Mouse (Mus musculus) naive thymus-derived CD4-positive, alpha-beta T cell, adult 2 months (primary cell): ENCODE data around the gene Tm4sf20.

Experiments
- DNase-seq: peaks from one replicate; pipeline ENCODE4 v3.0.0-alpha.2; 2011; ENCODE audit warnings: low read depth

Tm4sf20 gene

DNA sequence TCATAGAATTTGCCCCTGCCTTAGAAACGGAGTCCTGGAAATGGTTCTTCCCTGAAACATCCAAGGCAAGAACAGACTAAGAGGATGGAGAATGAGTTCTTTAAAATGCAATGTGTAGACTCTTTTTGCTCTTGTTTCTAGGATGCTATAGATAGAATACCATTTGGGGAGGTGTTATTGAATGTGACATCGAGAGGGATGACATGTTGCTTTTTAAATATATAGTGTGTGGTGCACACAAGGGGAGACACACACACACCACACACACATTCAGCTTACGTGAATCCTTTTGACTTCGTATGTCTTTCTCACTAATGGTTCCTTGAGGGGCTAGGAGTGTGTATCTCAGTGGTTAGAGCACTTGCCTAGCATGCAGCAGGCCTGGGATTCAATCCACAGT lies 7.0 kb upstream of the Tm4sf20 start:
- no peak for DNase-seq

DNA sequence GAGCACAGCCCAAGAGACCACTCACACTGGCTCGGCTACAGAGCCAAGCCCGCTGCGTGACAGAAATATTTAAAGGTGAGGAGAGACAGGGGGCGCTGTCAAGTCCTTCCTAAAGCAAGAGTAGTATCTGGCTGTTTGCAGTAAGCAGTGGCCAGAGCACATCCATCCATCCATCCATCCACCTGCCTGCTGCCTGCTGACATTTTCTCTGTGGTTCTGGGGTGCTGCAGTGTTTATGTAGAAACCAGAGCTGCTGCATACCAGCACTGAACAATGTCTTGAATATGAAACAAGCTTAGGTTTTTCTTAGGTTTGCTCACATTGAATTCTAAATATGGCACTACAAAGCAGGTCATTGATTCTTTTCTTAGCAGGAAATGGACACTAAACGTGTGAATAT lies 4.9 kb upstream of the Tm4sf20 start:
- DNase-seq, result no peak

- no peak for DNase-seq
Observed at GRCm38 (mm10) chr1:82772428-82772827, 4.2 kb upstream of the Tm4sf20 start.

DNA sequence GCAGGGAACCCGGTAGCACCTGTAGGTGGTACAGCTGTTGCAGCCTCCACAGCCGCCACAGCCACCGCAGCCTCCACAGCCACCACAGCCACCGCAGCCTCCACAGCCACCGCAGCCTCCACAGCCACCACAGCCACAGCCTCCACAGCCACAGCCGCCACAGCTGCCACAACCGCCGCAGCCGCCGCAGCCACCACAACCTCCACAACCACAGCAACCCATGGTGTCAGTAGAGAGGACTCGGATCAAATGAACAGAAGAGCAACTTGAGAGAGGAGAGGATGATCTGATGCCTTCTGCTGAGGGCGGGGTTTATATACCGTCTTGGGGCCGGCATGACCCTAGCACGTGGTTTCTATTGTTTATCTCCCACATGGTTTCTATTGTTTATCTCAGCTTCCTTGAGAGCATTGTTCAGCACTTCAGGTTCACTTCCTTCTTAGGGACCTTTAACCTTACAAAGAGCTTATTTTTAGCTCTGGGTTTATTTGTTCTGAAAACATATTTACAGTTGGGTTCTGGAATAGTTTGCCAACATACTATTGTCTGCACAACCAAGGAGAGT lies 2.8 kb upstream of the Tm4sf20 start, which contains the start of gene Gm47791:
Gm47791 (minus strand) TSS at position 222 of the 565 bp plus-strand sequence.
- DNase-seq, result no peak

DNA sequence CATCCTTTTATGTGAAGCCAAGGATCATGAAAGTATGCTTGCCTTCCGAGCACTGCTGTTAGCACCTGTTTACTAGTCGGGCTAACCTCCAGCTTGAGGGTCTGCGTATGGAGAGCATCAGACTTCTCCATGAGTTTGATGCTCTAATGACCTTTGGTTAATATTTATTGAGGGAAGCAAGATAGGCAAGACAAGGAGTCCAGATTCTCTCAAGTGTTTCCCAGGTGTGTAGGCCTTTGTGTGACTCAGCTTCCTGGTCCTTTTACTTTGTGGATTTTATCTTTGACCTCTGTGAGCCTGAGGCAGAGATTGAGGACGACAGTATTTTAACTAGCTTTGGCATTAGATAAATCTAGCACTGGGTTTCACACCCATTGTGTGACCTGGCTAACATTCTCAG lies 1.6 kb downstream of the Tm4sf20 start:
- no peak for DNase-seq

GRCm38 (mm10) chr1:82766227-82766626 lies 2.0 kb downstream of the Tm4sf20 start:
- DNase-seq, result no peak

DNA sequence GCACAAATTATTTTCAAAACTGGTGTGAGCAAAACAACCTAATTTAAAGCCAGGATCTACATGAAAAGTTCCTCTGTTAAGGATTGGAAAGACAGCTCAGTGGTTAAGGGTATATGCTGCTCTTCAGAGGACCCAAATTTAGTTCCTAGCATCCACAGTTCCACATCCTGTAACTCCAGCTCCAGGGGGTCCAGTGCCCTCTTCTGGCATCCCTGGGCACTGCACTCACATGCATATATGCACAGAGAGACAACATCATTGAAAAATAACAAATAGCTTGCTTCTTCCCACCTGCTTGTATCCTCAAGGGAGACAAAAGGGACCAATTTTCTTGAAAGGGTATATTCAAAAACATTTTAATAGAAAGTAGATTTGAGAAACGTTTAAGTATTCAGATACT lies 6.0 kb downstream of the Tm4sf20 start:
- no peak for DNase-seq

DNA sequence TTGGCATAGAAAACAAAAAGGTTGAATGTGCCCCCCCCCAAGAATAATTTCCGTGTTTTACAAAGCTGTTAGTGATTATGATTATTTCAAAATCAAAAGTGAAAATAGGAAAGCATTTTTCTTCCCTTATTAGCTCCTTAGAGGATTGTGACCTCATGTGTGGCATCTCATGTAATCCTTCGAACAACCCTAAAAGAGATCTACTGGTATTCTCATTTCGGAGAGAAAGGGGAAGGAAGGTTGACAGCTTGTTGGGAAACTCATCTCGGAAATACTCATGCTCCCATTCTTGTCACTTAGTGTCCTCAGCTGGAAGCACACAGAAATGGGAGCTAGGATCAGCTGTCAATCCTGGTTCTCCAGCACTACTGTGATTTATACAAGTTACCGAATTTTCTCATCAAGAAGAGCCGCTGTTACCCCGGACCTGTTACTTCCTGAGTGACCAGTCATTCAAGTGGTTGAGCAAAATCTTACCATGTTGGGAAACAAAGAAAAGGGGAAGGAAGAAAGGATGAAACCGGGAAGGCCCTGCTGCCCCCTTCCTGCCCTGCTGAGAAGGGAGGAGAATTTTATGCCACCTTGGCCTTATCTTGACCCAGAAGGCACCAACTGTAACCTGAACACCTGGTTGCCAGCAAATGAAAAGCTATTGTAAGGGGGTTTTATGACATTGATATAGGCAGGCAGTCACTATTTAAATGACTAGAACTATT lies 6.6 kb downstream of the Tm4sf20 start:
- DNase-seq, result no peak

DNA sequence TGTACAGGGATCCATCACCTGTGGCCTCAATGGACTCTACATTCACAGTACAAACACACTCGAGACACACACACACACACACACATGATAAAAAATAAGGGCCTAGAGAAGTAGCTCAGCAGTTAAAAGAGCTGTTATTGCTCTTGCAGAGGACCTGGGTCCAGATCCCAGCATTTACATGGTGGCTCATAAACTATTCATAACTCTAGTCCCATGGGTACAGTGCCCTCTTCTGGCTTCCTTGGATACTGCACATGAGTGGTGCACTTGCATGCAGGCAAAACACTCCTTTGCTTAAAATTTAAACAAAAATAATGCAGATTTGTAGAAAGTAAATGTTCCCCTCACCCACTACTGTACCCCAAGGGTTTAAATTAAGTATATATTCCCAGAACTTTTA lies 8.7 kb downstream of the Tm4sf20 start:
- DNase-seq, result peak; percentile 29

- DNase-seq, result no peak
Observed at GRCm38 (mm10) chr1:82747714-82748452, 20.4 kb downstream of the Tm4sf20 start.

GRCm38 (mm10) chr1:82746408-82746807 lies 21.9 kb downstream of the Tm4sf20 start:
- no peak for DNase-seq

GRCm38 (mm10) chr1:82743962-82744361 lies 24.3 kb downstream of the Tm4sf20 start:
- no peak for DNase-seq

GRCm38 (mm10) chr1:82741539-82741938 lies 26.7 kb downstream of the Tm4sf20 start:
- no peak for DNase-seq

- no peak for DNase-seq
Observed at GRCm38 (mm10) chr1:82738066-82738465, 30.2 kb downstream of the Tm4sf20 start.

- DNase-seq, result no peak
Observed at GRCm38 (mm10) chr1:82733357-82733756, 34.9 kb downstream of the Tm4sf20 start.

GRCm38 (mm10) chr1:82726482-82726881 lies 41.8 kb downstream of the Tm4sf20 start:
- no peak for DNase-seq

DNA sequence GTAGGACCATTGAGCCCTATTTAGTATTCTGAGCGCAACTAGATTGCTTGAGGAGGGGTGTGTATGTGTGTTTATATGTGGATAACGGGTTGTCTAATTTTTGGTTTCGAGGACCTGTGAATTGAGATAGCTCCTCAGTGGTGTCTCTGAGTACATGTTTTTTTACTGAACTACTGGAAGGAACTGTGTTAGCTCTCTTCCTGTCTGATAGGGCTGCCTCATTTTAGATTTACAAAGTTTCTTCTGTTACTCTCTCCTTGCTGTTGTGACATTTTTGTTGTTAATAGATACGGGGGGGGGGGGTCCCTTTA lies 42.4 kb downstream of the Tm4sf20 start:
- peak; percentile 9 for DNase-seq

DNA sequence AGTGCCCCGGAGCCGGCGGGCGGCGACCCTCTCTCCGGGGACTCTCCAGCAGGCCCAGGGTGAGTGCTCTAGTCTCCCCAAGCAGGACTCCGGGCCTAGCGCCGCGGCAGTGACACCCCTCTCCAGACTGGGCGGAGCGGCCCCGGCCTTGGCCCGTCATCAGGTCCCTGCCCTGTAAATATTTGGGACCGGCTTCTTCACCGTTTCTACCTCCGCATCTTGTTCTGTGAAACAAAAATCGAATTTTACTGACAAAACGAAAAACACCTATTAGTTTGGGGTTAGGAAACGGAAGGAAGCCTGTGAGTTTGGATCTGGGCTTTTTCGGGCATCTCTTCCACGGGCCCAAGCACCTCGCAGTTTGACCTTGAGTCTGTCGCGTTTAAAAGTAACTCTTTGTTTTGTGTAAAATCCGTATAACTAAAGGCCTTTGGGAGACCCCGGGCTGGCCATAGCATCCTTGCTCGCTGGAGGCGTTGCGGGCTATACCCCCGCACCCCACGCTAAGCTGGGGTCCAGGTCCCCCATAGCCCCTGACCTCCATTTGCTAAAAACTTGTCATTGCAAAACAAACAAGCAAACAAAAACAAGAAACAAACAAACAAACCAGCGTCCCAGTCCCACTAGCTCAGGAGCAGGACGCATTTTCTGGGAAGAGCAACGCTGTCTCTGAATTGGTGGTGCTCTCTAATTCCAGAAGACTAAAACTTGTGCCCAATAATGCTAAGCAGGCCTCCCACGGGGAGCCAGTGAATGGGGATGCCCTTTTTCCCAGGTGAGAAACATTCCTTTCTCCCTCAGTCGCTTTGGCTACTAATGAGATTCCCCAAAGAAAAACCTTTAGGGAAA lies 43.0 kb downstream of the Tm4sf20 start:
- DNase-seq, result no peak

- DNase-seq, result peak; percentile 95
Observed at GRCm38 (mm10) chr1:82724339-82725025, 43.8 kb downstream of the Tm4sf20 start, which contains the start of gene Mff. Gene Mff (plus strand): TSS chr1:82724890.

GRCm38 (mm10) chr1:82717816-82718512 lies 50.3 kb downstream of the Tm4sf20 start:
- DNase-seq, result no peak
